Mouse (Mus musculus): Measurements from ENCODE around the gene Palld.

Palld gene

GRCm38 (mm10) chr8:61550006-61550748 is 352.3 kb downstream of the Palld start:
- no peak for TF ChIP-seq GATA4 (IDR thresholded peaks at IDR 0.05; ENCODE audit: insufficient replicate concordance, low read length)

- no peak for TF ChIP-seq GATA4 (IDR thresholded peaks at IDR 0.05; ENCODE audit: insufficient replicate concordance, low read length)
These were observed 352.9 kb downstream of the Palld start for GRCm38 (mm10) chr8:61549585-61549984.

- no peak for TF ChIP-seq GATA4 (IDR thresholded peaks at IDR 0.05; ENCODE audit: insufficient replicate concordance, low read length)
These were observed 362.5 kb downstream of the Palld start for GRCm38 (mm10) chr8:61539828-61540500.

- TF ChIP-seq GATA4 (IDR thresholded peaks at IDR 0.05; ENCODE audit: insufficient replicate concordance, low read length) = no peak
These were observed 365.0 kb downstream of the Palld start for GRCm38 (mm10) chr8:61537471-61537870.

- no peak for TF ChIP-seq GATA4 (IDR thresholded peaks at IDR 0.05; ENCODE audit: insufficient replicate concordance, low read length)
These were observed 367.0 kb downstream of the Palld start for GRCm38 (mm10) chr8:61535472-61535871.

GRCm38 (mm10) chr8:61533356-61533926 is 369.0 kb downstream of the Palld start:
- no peak for TF ChIP-seq GATA4 (IDR thresholded peaks at IDR 0.05; ENCODE audit: insufficient replicate concordance, low read length)

- TF ChIP-seq GATA4 (IDR thresholded peaks at IDR 0.05; ENCODE audit: insufficient replicate concordance, low read length) = no peak
These were observed 369.7 kb downstream of the Palld start for GRCm38 (mm10) chr8:61532831-61533230.

GRCm38 (mm10) chr8:61531944-61532795 is 370.3 kb downstream of the Palld start:
- no peak for TF ChIP-seq GATA4 (IDR thresholded peaks at IDR 0.05; ENCODE audit: insufficient replicate concordance, low read length)

GRCm38 (mm10) chr8:61528642-61529041 is 373.8 kb downstream of the Palld start:
- no peak for TF ChIP-seq GATA4 (IDR thresholded peaks at IDR 0.05; ENCODE audit: insufficient replicate concordance, low read length)

- TF ChIP-seq GATA4 (IDR thresholded peaks at IDR 0.05; ENCODE audit: insufficient replicate concordance, low read length) = no peak
These were observed 374.3 kb downstream of the Palld start for GRCm38 (mm10) chr8:61528197-61528596.

GRCm38 (mm10) chr8:61527037-61527436 is 375.5 kb downstream of the Palld start:
- no peak for TF ChIP-seq GATA4 (IDR thresholded peaks at IDR 0.05; ENCODE audit: insufficient replicate concordance, low read length)

- TF ChIP-seq GATA4 (IDR thresholded peaks at IDR 0.05; ENCODE audit: insufficient replicate concordance, low read length) = no peak
These were observed 380.4 kb downstream of the Palld start for GRCm38 (mm10) chr8:61522132-61522531.

- no peak for TF ChIP-seq GATA4 (IDR thresholded peaks at IDR 0.05; ENCODE audit: insufficient replicate concordance, low read length)
These were observed 384.8 kb downstream of the Palld start for GRCm38 (mm10) chr8:61517502-61518185.

- TF ChIP-seq GATA4 (IDR thresholded peaks at IDR 0.05; ENCODE audit: insufficient replicate concordance, low read length) = no peak
These were observed 385.6 kb downstream of the Palld start for GRCm38 (mm10) chr8:61516745-61517501.

All from liver, adult (tissue).